Mouse (Mus musculus) hindbrain, embryonic 12.5 days (tissue): ENCODE measurements around the gene Adm. TPM values are rescaled to one million over a fixed set of nuclear protein-coding genes. Genes with fewer than 3 reads are reported as not detected.

Source experiments
- polyA plus RNA-seq: library from polyadenylated mRNA; unstranded; fragments of >200 nt; fragmentation: Nextera tagmentation; extraction: Ambion mirVana; gene quantifications from 2 replicates; pipeline ENCODE4 v1.2.1, GENCODE M21; 2016

Gene Adm
- polyA plus RNA-seq, 1 experiment from 2014 or later: 4.2 TPM

Other genes starting within 250 kb of the Adm start
- gene Sbf2, start 12.7 kb upstream of the Adm start, polyA plus RNA-seq: 56.0 and 61.8 TPM in 2 replicates
- gene Ampd3, start 140.5 kb downstream of the Adm start, polyA plus RNA-seq: 4.0 TPM in 2 replicates
- 25.7 and 27.7 TPM in 2 replicates for gene Rnf141, start 216.8 kb downstream of the Adm start, polyA plus RNA-seq
- 4.7 and 5.3 TPM in 2 replicates for gene Lyve1, start 235.6 kb downstream of the Adm start, polyA plus RNA-seq